Mouse (Mus musculus) thymus, postnatal 4 days (tissue): ENCODE measurements at regions not wholly inside any gene's neighbourhood (a gene's known extent, or its start where the extent isn't known, plus 50 kb on each side); places are given as distances from the start of the nearest gene placed in this dataset.

Experiments
- DNase-seq: peaks from one replicate; pipeline ENCODE4 v3.0.0; 2021

DNA sequence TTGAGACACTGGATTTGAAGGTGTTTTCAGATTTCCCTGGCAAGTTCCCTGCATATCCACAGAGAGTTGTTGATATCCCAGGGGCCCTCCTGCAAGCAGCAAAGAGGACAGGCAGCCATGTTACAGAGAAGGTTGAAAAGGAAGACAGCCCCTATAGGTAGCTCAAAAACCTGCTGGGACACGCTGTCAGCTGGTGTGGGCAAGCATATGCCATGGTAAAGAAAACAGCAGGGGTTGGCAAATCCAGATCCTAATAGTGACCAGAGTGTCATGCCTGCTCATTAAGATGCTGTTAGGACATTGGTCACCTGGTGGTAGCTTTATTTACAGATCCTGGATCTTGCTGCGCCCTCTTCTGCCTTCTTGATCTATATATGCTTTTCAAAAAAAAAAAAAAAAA is 397.6 kb downstream of the Tns1 start:
- no peak for DNase-seq

DNA sequence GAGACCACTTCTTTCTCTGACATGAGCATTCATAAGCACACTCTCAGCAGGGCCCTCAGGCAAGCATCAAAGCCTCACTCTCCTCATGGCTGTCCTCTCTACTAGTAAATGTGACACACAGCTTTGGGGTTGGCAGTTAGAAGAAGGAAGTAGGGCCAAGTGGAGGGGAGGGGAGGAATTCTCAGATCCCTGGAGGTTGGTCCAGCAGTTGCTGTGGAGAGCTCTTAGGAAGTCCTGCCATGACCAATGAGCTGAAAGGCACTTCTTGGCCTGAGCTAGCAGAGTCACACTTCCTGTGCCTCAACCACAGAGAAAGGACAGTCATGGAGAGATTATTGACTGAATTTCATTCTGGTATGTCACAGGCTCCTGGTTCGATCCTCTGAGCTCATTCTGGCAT is 398.8 kb downstream of the Tns1 start:
- no peak for DNase-seq

DNA sequence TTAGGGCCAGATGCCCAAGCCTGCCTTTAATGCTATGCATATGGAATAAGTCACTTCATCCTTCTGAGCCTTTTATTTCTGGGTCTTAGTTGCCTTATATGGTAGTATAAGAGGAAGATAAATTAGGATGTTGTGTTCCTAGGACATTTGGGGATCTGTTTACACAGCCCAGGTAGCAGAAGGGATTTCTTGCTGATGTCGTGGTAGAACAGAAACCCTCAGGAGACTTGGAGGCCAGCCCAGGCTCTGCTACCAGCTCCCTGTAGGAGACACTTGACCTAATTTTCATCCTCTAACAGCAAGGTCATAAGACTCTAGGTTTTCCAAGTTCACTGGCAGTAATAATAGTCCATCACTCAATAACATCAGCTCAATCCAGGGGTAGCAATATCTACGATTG is 399.7 kb downstream of the Tns1 start:
- no peak for DNase-seq

DNA sequence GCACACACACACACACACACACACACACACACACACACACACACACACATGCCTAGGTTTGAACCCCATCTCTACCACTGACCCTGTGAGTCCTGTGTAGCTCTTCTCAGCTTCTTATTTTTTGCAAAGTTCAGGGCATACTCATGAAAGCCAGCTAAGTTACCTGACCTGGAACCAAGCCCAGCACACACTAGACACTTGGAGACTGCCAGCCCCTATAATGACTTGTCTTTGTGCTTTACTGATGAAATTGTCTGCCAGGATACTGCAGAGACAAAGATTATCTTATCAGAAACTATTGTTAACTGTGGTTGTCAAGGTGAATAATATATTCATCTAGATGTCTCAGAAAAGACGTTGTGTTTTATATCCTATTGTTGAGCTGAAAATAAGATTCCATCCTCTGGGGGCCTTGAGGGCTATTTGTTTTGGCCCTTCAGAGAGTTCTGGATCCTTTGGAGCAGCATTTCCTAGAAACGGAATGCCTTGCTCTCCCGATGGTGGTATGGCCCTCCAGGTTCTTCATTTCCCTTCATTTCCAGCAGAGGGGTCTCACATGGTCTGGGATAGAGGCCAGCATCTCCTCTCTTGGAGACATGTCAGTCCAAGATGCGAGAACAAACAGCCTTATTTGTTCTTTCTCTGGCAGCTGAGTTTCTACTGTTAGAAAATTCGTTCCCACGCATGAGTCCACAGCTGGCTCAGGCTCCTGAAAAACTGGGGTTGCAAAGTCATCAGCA is 402.6 kb downstream of the Tns1 start:
- DNase-seq = no peak

DNA sequence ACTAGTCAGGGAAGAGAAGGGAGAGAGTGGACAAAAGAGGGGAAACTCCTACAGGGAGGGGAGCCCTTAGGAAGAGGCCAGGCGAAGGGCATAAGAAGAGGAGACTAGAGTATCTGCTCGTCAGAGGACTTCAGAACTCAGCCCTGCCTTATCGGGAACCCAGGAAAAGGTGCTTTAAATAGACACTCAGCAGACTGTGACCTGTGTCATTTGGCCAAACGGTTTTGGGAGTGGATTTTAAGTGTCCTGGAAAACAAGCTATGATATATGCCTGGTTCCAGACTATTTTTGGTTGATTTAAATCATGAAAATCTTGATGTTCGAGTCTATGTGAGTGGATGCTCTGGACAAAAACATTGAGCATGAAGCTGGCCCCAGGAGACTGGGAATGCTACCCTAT is 405.8 kb downstream of the Tns1 start:
- no peak for DNase-seq

- DNase-seq = no peak
Measured at GRCm38 (mm10) chr1:73717401-73717800, 406.8 kb downstream of the Tns1 start.

- no peak for DNase-seq
Measured at GRCm38 (mm10) chr1:73716901-73717300, 407.3 kb downstream of the Tns1 start.

- DNase-seq = no peak
Measured at GRCm38 (mm10) chr1:73715571-73715970, 408.7 kb downstream of the Tns1 start.

DNA sequence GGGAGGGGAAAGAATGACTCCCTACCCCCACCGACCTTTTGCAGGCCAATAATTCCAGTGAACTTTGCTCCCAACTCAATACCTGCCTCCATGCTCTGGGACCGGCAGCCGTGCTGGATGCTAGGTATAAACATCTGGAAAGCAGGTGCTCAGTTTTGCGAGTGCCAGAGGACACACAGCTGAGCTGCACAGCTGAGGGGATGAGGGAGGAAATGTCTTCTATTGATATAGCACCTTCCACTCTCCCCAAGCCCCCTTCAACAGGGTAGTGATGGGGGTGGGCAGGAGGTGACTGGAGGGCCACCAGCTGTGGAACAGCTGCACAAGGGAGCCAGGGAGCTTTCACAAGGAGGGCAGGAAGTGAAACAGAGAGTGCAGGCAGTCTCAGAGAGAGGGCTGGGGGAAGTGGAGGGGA is 421.8 kb downstream of the Tns1 start:
- DNase-seq = no peak

DNA sequence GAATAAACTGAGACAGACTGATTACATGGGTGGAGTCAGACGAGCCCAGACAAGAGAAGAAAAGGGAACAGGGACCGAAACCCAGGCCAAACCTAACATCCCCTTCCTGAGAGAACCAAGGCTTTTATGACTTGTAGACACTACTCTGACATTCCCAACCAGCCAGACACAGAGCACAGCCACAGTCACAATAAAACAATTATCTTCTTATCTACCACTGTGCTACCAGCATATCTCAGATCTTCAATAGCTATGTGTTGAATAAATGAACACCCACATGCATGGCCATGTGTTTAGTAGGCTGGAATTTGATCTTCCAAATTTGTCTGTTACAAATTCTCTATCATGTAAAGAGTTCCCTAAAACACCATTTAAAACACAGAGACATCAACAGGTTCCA is 430.7 kb downstream of the Tns1 start:
- no peak for DNase-seq

- DNase-seq = no peak
Measured at GRCm38 (mm10) chr1:73685734-73686133, 438.5 kb downstream of the Tns1 start.

DNA sequence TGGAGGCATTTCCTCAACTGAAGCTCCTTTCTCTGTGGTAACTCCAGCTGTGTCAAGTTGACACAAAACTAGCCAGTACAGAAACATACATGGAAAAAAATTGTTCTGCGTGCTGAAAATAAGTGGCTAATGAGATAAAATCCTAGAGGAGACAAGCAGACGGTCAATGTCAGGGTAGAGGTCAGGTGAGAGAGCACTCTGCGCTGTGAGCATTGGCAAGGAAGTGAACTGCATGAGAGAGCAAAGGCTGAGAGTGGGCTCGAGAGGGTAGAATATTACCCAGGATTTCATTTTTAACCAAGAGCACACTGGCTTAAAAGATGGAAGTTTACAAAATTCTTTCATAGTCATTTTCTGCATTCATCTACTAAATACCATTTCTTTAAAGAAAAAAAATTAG is 439.2 kb downstream of the Tns1 start:
- DNase-seq = no peak

GRCm38 (mm10) chr1:73684166-73684565 is 440.1 kb downstream of the Tns1 start:
- DNase-seq = no peak

DNA sequence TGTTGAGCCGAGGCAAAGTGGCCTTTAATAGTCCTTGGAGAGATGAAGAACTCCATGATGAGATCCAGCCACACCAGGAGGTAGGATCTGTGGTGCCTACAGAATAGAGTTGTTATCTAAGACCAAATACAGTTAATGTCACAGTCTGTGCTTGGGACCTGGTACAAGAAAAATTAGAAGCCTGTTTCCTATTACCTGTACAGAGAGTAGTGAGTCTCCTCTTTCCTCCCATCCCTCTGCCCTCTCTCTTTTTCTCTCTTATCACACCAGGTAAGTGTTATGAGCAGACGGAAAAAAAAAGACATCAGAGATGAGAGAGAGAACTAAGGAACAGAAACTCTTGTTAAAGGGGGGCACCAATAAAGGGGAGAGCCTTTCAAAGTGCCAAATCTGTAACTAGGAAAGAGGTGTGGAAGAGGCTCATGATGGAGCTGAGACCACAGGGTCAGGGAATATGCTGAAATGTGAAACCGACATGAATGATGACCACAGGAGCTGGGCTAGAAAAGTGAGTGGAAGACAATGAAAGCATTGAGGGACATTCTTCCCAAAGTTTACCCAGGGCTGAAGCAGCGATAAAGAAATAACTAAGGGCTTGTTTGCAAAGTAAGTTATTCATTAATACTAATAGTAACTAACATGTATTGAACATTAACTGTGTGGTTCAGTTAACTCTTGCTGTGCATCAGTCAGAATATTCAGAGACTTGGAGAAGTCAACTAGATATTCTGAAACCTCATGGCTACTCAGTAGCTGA is 440.9 kb downstream of the Tns1 start:
- no peak for DNase-seq

- DNase-seq = no peak
Measured at GRCm38 (mm10) chr1:73681697-73682096, 442.6 kb downstream of the Tns1 start.

GRCm38 (mm10) chr1:73680829-73681228 is 443.4 kb downstream of the Tns1 start:
- no peak for DNase-seq

DNA sequence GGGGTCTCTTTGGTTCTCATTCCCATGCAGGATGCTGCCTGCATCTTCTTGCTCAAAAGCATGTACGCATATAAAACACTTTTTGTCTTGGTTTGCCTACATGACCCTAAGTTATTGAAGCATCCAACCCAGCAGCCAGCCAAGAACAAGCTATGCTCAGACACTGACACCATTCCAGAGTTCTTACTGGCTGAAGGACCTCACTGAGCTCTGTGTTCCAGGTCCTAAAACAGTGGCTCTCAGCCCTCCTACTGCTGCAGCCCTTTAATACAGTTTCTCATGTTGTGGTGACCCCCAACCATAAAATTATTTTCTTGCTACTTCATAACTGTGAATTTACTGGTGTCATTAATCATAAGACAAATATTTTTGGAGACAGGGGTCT is 450.4 kb downstream of the Tns1 start:
- DNase-seq = no peak

- DNase-seq = no peak
Measured at GRCm38 (mm10) chr1:73673191-73673850, 450.9 kb downstream of the Tns1 start.

DNA sequence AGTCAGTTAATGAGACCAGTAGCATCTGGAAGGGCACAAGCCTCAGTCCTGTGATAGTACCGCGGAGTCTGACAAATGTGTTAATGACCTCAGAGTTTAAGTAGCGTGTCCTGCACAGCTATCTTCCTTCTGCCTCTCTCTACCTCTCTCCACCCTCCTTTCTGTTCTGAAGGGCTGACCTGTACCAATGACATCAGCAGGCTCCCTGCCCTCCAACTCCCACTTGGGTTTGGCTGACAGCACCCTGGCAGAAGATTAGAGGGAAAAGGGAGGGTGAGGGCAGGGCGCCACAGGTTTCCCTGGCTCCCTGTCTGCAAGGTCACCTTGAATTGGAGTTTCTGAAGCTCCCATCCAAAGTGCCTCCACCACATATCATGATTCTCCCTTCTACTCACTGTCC is 452.0 kb downstream of the Tns1 start:
- no peak for DNase-seq

GRCm38 (mm10) chr1:73668691-73669090 is 455.6 kb downstream of the Tns1 start:
- no peak for DNase-seq

GRCm38 (mm10) chr1:73663546-73663945 is 460.7 kb downstream of the Tns1 start:
- DNase-seq = no peak

DNA sequence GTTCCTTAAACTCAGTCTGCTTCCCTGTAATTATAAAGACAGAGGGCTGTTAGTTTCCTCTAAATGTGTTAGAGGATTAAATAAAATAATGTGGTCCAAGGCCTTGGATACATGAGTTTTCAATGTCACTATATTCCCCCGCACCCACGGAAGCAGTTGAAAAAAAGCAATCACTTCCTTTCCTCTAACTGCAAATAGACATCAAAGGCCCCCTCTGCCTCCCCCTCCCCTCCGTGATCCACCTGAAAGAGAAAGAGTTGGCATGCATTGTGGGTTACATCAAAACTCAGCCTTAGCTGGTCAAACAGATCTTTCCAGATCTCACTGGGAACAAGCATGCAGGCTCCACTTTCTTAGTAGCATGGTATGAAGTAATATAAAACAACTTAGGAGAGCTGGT is 479.2 kb downstream of the Tns1 start:
- DNase-seq = no peak

- no peak for DNase-seq
Measured at GRCm38 (mm10) chr1:73644394-73644793, 479.9 kb downstream of the Tns1 start.

DNA sequence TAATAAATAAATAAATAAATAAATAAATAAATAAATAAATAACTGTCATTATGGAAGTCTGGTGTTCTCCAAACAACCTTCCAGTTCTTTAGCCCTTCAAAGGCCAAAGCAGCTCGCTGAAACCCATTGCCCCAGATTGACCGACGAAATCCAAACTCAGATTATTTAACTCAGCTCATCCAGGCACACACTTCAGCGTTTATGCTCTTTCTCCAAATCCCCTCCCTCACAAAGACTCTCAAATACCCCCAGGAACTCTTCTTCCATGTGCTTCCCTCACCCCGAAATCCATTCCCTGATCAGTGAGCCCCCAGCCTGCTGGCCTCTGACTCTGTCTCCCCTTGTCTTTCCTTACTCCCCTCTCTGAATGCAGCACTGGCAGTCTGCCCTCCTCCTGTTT is 480.8 kb downstream of the Tns1 start:
- no peak for DNase-seq
